Comparison of ENCODE assay signal across 12 mouse cellular contexts in genomic region chr1:34139191-34139853, GRCm38 (mm10).
DNase-seq lines count a peak whose midpoint lies in the region; ATAC-seq and TF ChIP-seq lines count a peak whose summit lies in the region.
"Had no signal": no experiment of that assay in that cellular context is flagged by ENCODE, and none has a peak within 500 bp of the region (broad histone marks: within the 10 kb centered on the region; RNA-seq: fewer than 3 reads in every experiment).

No protein-coding gene starts in this region.

- no peaks in the 10 kb centered on the region for H3K36me3 ChIP-seq in forebrain, embryonic 10.5 days (replicated peaks)
- H3K36me3 ChIP-seq in forebrain, embryonic 14.5 days (ENCODE audit: control insufficient read depth, insufficient read depth, low read length): peaks cover 3% of the 10 kb centered on the region; the same call in 1 of the 2 replicates
- H3K36me3 ChIP-seq in kidney, adult 2 months (ENCODE audit: control insufficient read depth, insufficient read depth, low read length): no peaks in the 10 kb centered on the region
- H3K36me3 ChIP-seq: liver, embryonic 13.5 days had no signal

- H3K27me3 ChIP-seq in forebrain, embryonic 10.5 days (ENCODE audit: poor library complexity, severe bottlenecking): no peaks in the 10 kb centered on the region
- no peaks in the 10 kb centered on the region for H3K27me3 ChIP-seq in forebrain, embryonic 14.5 days (replicated peaks; ENCODE audit: control insufficient read depth, insufficient read depth, low read length)
- H3K27me3 ChIP-seq in kidney, adult 2 months (replicated peaks; ENCODE audit: control insufficient read depth, insufficient read depth, low read length): no peaks in the 10 kb centered on the region
- H3K27me3 ChIP-seq: hindbrain, embryonic 15.5 days; liver, embryonic 13.5 days had no signal

- H3K4me2 ChIP-seq in forebrain, embryonic 14.5 days (ENCODE audit: low read length): no peak overlapping the region
- H3K4me2 ChIP-seq: hindbrain, embryonic 15.5 days; liver, embryonic 13.5 days; midbrain, embryonic 11.5 days had no signal

- no peak overlapping the region for H3K9ac ChIP-seq in forebrain, embryonic 14.5 days (ENCODE audit: low read length)
- H3K9ac ChIP-seq: hindbrain, embryonic 15.5 days; liver, embryonic 13.5 days had no signal

- TF ChIP-seq CTCF in kidney, adult 2 months (conservative IDR thresholded peaks at IDR 0.05; ENCODE audit: insufficient read depth, insufficient read length, low read depth, low read length): no peak

- peak overlapping the region; percentile 42; the same call in 1 of the 2 replicates for H3K27ac ChIP-seq in forebrain, embryonic 10.5 days
- H3K27ac ChIP-seq in forebrain, embryonic 14.5 days (ENCODE audit: low read depth, low read length): no peak overlapping the region
- peak overlapping the region; percentile 81 for H3K27ac ChIP-seq in kidney, adult 2 months (ENCODE audit: insufficient read depth, low read depth, low read length)
- H3K27ac ChIP-seq: hindbrain, embryonic 15.5 days; liver, embryonic 13.5 days had no signal

- TF ChIP-seq POLR2A in kidney, adult 2 months (IDR thresholded peaks at IDR 0.05; ENCODE audit: low read depth, low read length): no peak

- ATAC-seq in forebrain, embryonic 14.5 days: no peak
- ATAC-seq in granulocyte monocyte progenitor cell, adult 5-6 weeks (replicated peaks; ENCODE audit: poor library complexity, severe bottlenecking): no peak

- WGBS in forebrain, embryonic 10.5 days: 66% methylated on average over 13 of the region's 13 CpGs
- whole genome bisulfite sequencing in forebrain, embryonic 14.5 days: 57% methylated on average over 13 of the region's 13 CpGs
- WGBS in kidney, adult 2 months: 34% methylated on average over 13 of the region's 13 CpGs

- DNase-seq in forebrain, embryonic 10.5 days (ENCODE audit: extremely low spot score, low spot score): no peak
- no peak for DNase-seq in forebrain, embryonic 14.5 days (ENCODE audit: low spot score)
- peak; percentile 31 for DNase-seq in kidney, adult 2 months
- no peak for DNase-seq in kidney, adult 9 months
- DNase-seq in 3T3-L1 (ENCODE audit: low read depth, low spot score): peak; percentile 67
- DNase-seq in NIH3T3 (ENCODE audit: low read depth): peak; percentile 55
- DNase-seq in spleen, adult 18-20 months: no peak
- DNase-seq: liver, embryonic 13.5 days; thymus, adult 2 months had no signal

- no peak overlapping the region for H3K4me3 ChIP-seq in forebrain, embryonic 10.5 days
- no peak overlapping the region for H3K4me3 ChIP-seq in forebrain, embryonic 14.5 days (ENCODE audit: low read depth, low read length)
- no peak overlapping the region for H3K4me3 ChIP-seq in kidney, adult 2 months (ENCODE audit: insufficient read depth, low read depth, low read length)
- H3K4me3 ChIP-seq: hindbrain, embryonic 15.5 days; liver, embryonic 13.5 days had no signal

- no peaks in the 10 kb centered on the region for H3K9me3 ChIP-seq in forebrain, embryonic 10.5 days
- no peaks in the 10 kb centered on the region for H3K9me3 ChIP-seq in forebrain, embryonic 14.5 days (replicated peaks; ENCODE audit: control insufficient read depth, low read length)
- H3K9me3 ChIP-seq: hindbrain, embryonic 15.5 days; liver, embryonic 13.5 days had no signal

- H3K4me1 ChIP-seq in forebrain, embryonic 10.5 days: peaks cover 37% of the 10 kb centered on the region
- H3K4me1 ChIP-seq in forebrain, embryonic 14.5 days (ENCODE audit: control insufficient read depth, insufficient read depth, low read length): peaks cover 16% of the 10 kb centered on the region
- peaks cover 34% of the 10 kb centered on the region for H3K4me1 ChIP-seq in kidney, adult 2 months (ENCODE audit: control insufficient read depth, insufficient read depth, low read length)
- H3K4me1 ChIP-seq: liver, embryonic 13.5 days had no signal

Comparison
In these comparisons a context has a peak if more than half of its experiments do, and no peak if none do; other contexts are left out.
1. DNase-seq: peak in kidney, adult 2 months (single experiment), 3T3-L1 (single experiment) and NIH3T3 (single experiment); none in forebrain, embryonic 10.5 days (single experiment), forebrain, embryonic 14.5 days (single experiment), kidney, adult 9 months (single experiment) and spleen, adult 18-20 months (0 of 2).